Mouse (Mus musculus): ENCODE results near the gene Atxn7.

GRCm38 (mm10) chr14:14032842-14033241 is 71.6 kb downstream of the Atxn7 start:
- TF ChIP-seq POLR2A (IDR thresholded peaks at IDR 0.05; ENCODE audit: borderline replicate concordance, insufficient read depth, low read length) (no peak), CTCF (IDR thresholded peaks at IDR 0.05; ENCODE audit: borderline replicate concordance, insufficient read depth, low read depth, low read length) (no peak)
